Mouse (Mus musculus) stomach, postnatal 0 days (tissue): Measurements from ENCODE around the gene Gpsm1.

Source experiments
- CTCF ChIP-seq: IDR thresholded peaks from 2 replicates; pipeline ENCODE4 v1.5.1; 2016; ENCODE audit warnings: antibody characterized with exemption, low read depth, mild to moderate bottlenecking, moderate library complexity
- EP300 ChIP-seq: optimal IDR thresholded peaks from 2 replicates; pipeline ENCODE3; 2016; ENCODE audit warnings: antibody characterized with exemption

- TF ChIP-seq CTCF, result no peak
- TF ChIP-seq EP300, result no peak
Measured at GRCm38 (mm10) chr2:26320245-26321185, 5.2 kb downstream of the Gpsm1 start.
